1 mouse cellular context compared by ENCODE assay signal in the genomic region with DNA sequence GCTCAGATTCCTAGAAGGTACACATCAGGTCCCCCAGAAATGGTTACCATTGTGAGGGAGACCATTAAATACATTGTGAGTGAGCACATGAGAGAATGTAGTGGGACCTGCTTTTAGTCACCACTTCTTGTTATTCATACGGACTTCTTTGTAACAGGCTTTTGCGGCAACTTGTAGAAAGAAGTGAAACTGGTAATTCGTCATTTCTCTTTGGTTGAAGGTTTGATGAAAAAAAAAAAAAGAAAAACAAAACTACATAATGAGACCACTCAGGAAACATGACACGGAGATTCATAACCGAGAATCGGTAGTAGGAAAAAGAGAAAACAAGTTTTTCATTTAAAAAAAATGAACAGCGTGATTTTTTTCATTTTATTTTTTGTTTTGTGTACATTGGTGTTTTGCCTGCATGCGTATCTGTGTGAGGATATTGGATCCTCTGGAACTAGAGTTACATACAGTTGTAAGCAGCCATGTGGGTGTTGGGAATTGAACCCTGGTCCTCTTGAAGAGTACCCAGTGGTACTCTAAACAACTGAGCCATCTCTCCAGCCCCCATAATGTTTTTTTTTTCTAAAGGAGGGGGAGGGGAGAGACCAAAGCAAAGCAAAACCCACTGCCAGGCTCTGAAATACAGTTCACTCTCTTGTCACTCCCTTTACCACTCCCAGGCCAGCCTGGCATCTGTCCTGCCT.
A peak's percentile ranks its signal among the peaks of the same experiment; 100 is the strongest.
TF ChIP-seq lines count a peak whose summit lies in the region.

No protein-coding gene starts in this region.

TF ChIP-seq in CH12.LX, 34 proteins besides CTCF, POLR2A, EP300 and RAD21 (continued from another document):
- TF ChIP-seq KAT2A (IDR thresholded peaks at IDR 0.05; ENCODE audit: insufficient replicate concordance, low read length) (no peak), MYC (IDR thresholded peaks at IDR 0.05; ENCODE audit: low read depth, low read length) (peak; percentile 74; the same call in 1 of the 2 replicates)
TF ChIP-seq in CH12.LX: peak in this region for 18.
